Mouse (Mus musculus) limb, embryonic 10.5 days (tissue): ENCODE results near the gene Epo. TPM values are rescaled to one million over a fixed set of nuclear protein-coding genes. Genes with fewer than 3 reads are reported as not detected.

ENCODE experiments used
- DNase-seq: peaks from one replicate; pipeline ENCODE4 v3.0.0-alpha.2; 2017; ENCODE audit warnings: low spot score
- H3K27ac ChIP-seq: fragments of 300-500 bp; sonication (generic); 2 replicates; pipeline ENCODE4 v1.5.1; 2016; ENCODE audit warnings: mild to moderate bottlenecking
- H3K27me3 ChIP-seq: fragments of 300-500 bp; sonication (generic); 2 replicates; pipeline ENCODE4 v1.6.1; 2016; ENCODE audit warnings: low read depth, mild to moderate bottlenecking; ENCODE audit not compliant: poor library complexity, severe bottlenecking
- H3K36me3 ChIP-seq: fragments of 300-500 bp; sonication (generic); 2 replicates; pipeline ENCODE4 v1.6.1; 2016; ENCODE audit warnings: mild to moderate bottlenecking, moderate library complexity
- H3K4me1 ChIP-seq: fragments of 300-500 bp; sonication (generic); 2 replicates; pipeline ENCODE4 v1.6.1; 2016
- H3K4me3 ChIP-seq: fragments of 300-500 bp; sonication (generic); 2 replicates; pipeline ENCODE4 v1.5.1; 2016; ENCODE audit warnings: mild to moderate bottlenecking, moderate library complexity
- H3K9me3 ChIP-seq: fragments of 300-500 bp; sonication (generic); replicated peaks from 2 replicates; pipeline ENCODE4 v1.6.1; 2016; ENCODE audit warnings: mild to moderate bottlenecking
- WGBS: fragments of 180-500 bp; shearing (Covaris S2); methylation state at CpG from one replicate; pipeline ENCODE4 v1.1.7; 2016; 5-methylcytosine and 5-hydroxymethylcytosine counted together
- polyA plus RNA-seq: library from polyadenylated mRNA; unstranded; fragments of >200 nt; fragmentation: Nextera tagmentation; extraction: Ambion mirVana; gene quantifications from 2 replicates; pipeline ENCODE4 v1.2.1, GENCODE M21; 2016

The Epo gene
- polyA plus RNA-seq, 1 experiment from 2014 or later, result 1.5 TPM

- peak; percentile 78 for DNase-seq
- H3K4me1 ChIP-seq, result peaks cover 27% of the 10 kb centered on the region
- H3K27ac ChIP-seq, result no peak overlapping the region
- no peaks in the 10 kb centered on the region for H3K36me3 ChIP-seq
- peaks cover 21% of the 10 kb centered on the region for H3K27me3 ChIP-seq
- no peak overlapping the region for H3K4me3 ChIP-seq
- no peaks in the 10 kb centered on the region for H3K9me3 ChIP-seq
Observed at GRCm38 (mm10) chr5:137481138-137481537, 51.9 kb downstream of the Epo start.

- Histone ChIP-seq H3K4me3 (no peak within 1 kb of the TSS), H3K4me1 (peaks cover 12% of the 10 kb centered on the region), H3K9me3 (no peaks in the 10 kb centered on the region), H3K27me3 (no peaks in the 10 kb centered on the region), H3K36me3 (no peaks in the 10 kb centered on the region), H3K27ac (no peak within 1 kb of the TSS)
- WGBS, result 83% methylated on average over 5 of the region's 5 CpGs
- no peak for DNase-seq
Observed at GRCm38 (mm10) chr5:137476964-137477363, 56.1 kb downstream of the Epo start, which contains the start of gene Zan. Gene Zan, minus strand, starts transcription at chr5:137477064.

GRCm38 (mm10) chr5:137474351-137474750, 58.7 kb downstream of the Epo start:
- 54% methylated on average over 2 of the region's 2 CpGs for WGBS
- no peaks in the 10 kb centered on the region for H3K9me3 ChIP-seq
- 0 out of 2 replicates have a peak overlapping the region, but pooled peaks have one; percentile 0 for H3K27ac ChIP-seq
- peaks cover 5% of the 10 kb centered on the region; the same call in 1 of the 2 replicates for H3K4me1 ChIP-seq
- H3K4me3 ChIP-seq, result no peak overlapping the region
- no peaks in the 10 kb centered on the region for H3K27me3 ChIP-seq
- H3K36me3 ChIP-seq, result no peaks in the 10 kb centered on the region
- no peak for DNase-seq

- no peaks in the 10 kb centered on the region for H3K27me3 ChIP-seq
- no peaks in the 10 kb centered on the region for H3K36me3 ChIP-seq
- H3K9me3 ChIP-seq, result no peaks in the 10 kb centered on the region
- H3K4me3 ChIP-seq, result no peak overlapping the region
- H3K27ac ChIP-seq, result no peak overlapping the region
- H3K4me1 ChIP-seq, result peaks cover 5% of the 10 kb centered on the region; the same call in 1 of the 2 replicates
- WGBS, result 71% methylated on average over 5 of the region's 5 CpGs
- DNase-seq, result no peak
Observed at GRCm38 (mm10) chr5:137472252-137472904, 60.7 kb downstream of the Epo start.

GRCm38 (mm10) chr5:137466946-137467345, 66.1 kb downstream of the Epo start:
- H3K36me3 ChIP-seq, result no peaks in the 10 kb centered on the region
- no peaks in the 10 kb centered on the region for H3K27me3 ChIP-seq
- H3K4me1 ChIP-seq, result no peaks in the 10 kb centered on the region
- no peak for DNase-seq
- H3K27ac ChIP-seq, result no peak overlapping the region
- H3K4me3 ChIP-seq, result no peak overlapping the region
- WGBS, result 93% methylated on average over 6 of the region's 6 CpGs
- H3K9me3 ChIP-seq, result no peaks in the 10 kb centered on the region

GRCm38 (mm10) chr5:137465049-137465448, 68.0 kb downstream of the Epo start:
- H3K4me3 ChIP-seq, result no peak overlapping the region
- DNase-seq, result no peak
- no peaks in the 10 kb centered on the region for H3K4me1 ChIP-seq
- no peaks in the 10 kb centered on the region for H3K9me3 ChIP-seq
- H3K27me3 ChIP-seq, result no peaks in the 10 kb centered on the region
- 67% methylated on average over 3 of the region's 3 CpGs for WGBS
- no peaks in the 10 kb centered on the region for H3K36me3 ChIP-seq
- no peak overlapping the region for H3K27ac ChIP-seq

- 57% methylated on average over 7 of the region's 7 CpGs for WGBS
- no peaks in the 10 kb centered on the region for H3K9me3 ChIP-seq
- H3K4me3 ChIP-seq, result no peak overlapping the region
- no peak for DNase-seq
- H3K27ac ChIP-seq, result no peak overlapping the region
- no peaks in the 10 kb centered on the region for H3K27me3 ChIP-seq
- peaks cover 5% of the 10 kb centered on the region; the same call in 1 of the 2 replicates for H3K4me1 ChIP-seq
- H3K36me3 ChIP-seq, result no peaks in the 10 kb centered on the region
Observed at GRCm38 (mm10) chr5:137455866-137456591, 77.0 kb downstream of the Epo start.

GRCm38 (mm10) chr5:137455206-137455605, 77.8 kb downstream of the Epo start:
- no peak for DNase-seq
- H3K27me3 ChIP-seq, result no peaks in the 10 kb centered on the region
- no peaks in the 10 kb centered on the region for H3K36me3 ChIP-seq
- peaks cover 5% of the 10 kb centered on the region; the same call in 1 of the 2 replicates for H3K4me1 ChIP-seq
- no peak overlapping the region for H3K4me3 ChIP-seq
- WGBS, result 86% methylated on average over 6 of the region's 6 CpGs
- no peaks in the 10 kb centered on the region for H3K9me3 ChIP-seq
- H3K27ac ChIP-seq, result no peak overlapping the region

GRCm38 (mm10) chr5:137445536-137445935, 87.5 kb downstream of the Epo start:
- Histone ChIP-seq H3K27me3 (no peaks in the 10 kb centered on the region), H3K36me3 (no peaks in the 10 kb centered on the region), H3K4me1 (no peaks in the 10 kb centered on the region), H3K4me3 (no peak overlapping the region), H3K9me3 (no peaks in the 10 kb centered on the region), H3K27ac (no peak overlapping the region)
- no peak for DNase-seq

- no peak overlapping the region for H3K27ac ChIP-seq
- no peaks in the 10 kb centered on the region for H3K9me3 ChIP-seq
- no peak overlapping the region for H3K4me3 ChIP-seq
- 86% methylated on average over 11 of the region's 11 CpGs for WGBS
- H3K4me1 ChIP-seq, result no peaks in the 10 kb centered on the region
- no peak for DNase-seq
- H3K36me3 ChIP-seq, result no peaks in the 10 kb centered on the region
- no peaks in the 10 kb centered on the region for H3K27me3 ChIP-seq
Observed at GRCm38 (mm10) chr5:137440216-137440855, 92.7 kb downstream of the Epo start.

- DNase-seq, result no peak
- Histone ChIP-seq H3K9me3 (no peaks in the 10 kb centered on the region), H3K36me3 (no peaks in the 10 kb centered on the region), H3K27me3 (no peaks in the 10 kb centered on the region), H3K4me3 (no peak overlapping the region), H3K4me1 (no peaks in the 10 kb centered on the region), H3K27ac (no peak overlapping the region)
- WGBS, result 81% methylated on average over 6 of the region's 6 CpGs
Observed at GRCm38 (mm10) chr5:137433889-137434288, 99.2 kb downstream of the Epo start.
